Mouse (Mus musculus): Measurements from ENCODE around the gene Thsd4.

- TF ChIP-seq CTCF (IDR thresholded peaks at IDR 0.05; ENCODE audit: extremely low read depth, insufficient read length, insufficient replicate concordance, low read depth, low read length) (no peak), POLR2A (IDR thresholded peaks at IDR 0.05; ENCODE audit: low read depth, low read length) (no peak)
Measured at GRCm38 (mm10) chr9:60026795-60027194, 495.1 kb downstream of the Thsd4 start.

Measured in small intestine, adult 2 months (tissue).